Mouse (Mus musculus) liver, adult 2 months (tissue): Measurements from ENCODE around the gene Gpr150.

Experiments
- CTCF ChIP-seq: fragments of 200-500 bp; IDR thresholded peaks from 2 replicates; pipeline ENCODE4 v1.5.1; 2011; ENCODE audit warnings: low read depth, low read length, control low read depth
- POLR2A ChIP-seq: fragments of 200-500 bp; IDR thresholded peaks from 2 replicates; pipeline ENCODE4 v1.6.1; 2011; ENCODE audit warnings: low read length, control low read depth; ENCODE audit not compliant: insufficient read depth; ENCODE audit errors: extremely low read depth

DNA sequence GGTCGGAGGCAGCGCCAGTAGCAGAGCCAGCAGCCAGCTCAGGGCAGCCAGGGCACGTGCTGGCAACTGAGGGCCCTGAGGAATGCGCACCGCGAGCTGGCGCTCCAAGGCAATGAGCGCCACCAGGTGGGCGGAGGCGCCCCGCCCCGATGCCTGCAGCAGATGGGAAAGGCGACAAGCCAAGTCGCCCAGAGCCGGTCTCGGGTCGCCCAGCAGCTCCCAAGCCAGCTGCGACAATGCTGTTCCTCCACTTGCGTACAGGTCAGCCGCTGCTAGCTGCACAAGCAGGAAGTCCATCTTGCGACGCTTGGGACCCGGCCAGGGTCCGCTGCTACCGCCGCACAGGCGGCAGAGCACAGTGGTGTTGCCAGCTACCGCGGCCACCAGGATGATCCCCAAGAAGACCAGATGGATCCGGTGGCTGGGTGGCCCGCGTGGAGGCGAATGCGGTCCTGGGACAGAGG is 503 bp downstream of the Gpr150 start:
- TF ChIP-seq POLR2A (no peak), CTCF (peak; percentile 52)
